Mouse (Mus musculus) embryonic stem cell, embryonic (primary cell): ENCODE measurements around the gene Stat3.

Source experiments
- CTCF ChIA-PET, 4 experiments: fragments of 300-600 bp in 2 of 4; fragments of 350-600 bp in 2 of 4; sonication (Branson Sonifier 250); formaldehyde crosslinking; loops; one replicate each; lab custom pipeline; 2022; ENCODE audit warnings: inconsistent platforms in 2 of 4; lab: Charles Lee
- POLR2A ChIA-PET, 4 experiments: fragments of 300-600 bp in 2 of 4; fragments of 350-600 bp in 2 of 4; sonication (Branson Sonifier 250); formaldehyde crosslinking; loops; one replicate each; lab custom pipeline; 2022; ENCODE audit warnings: antibody characterized with exemption in 4 of 4, inconsistent platforms in 1 of 4; lab: Charles Lee

Gene Stat3

GRCm38 (mm10) chr11:100939512-100940151, at the start of gene Stat3:
Stat3 (minus strand) TSS chr11:100939540.
- ChIA-PET POLR2A (interaction anchor here (0.6 to 5.6 kb wide), 132 partner anchors 9 to 620 kb away, joined by 3 to 130 read pairs (median 5); partner anchors contain the start of genes Cavin1 (in 3 of the 4), Eif1 (in 3 of the 4), Hspb9 (in 3 of the 4) and Plekhh3 (in 3 of the 4)), CTCF (interaction anchor here (0.5 to 4.9 kb wide), 23 partner anchors 9 to 581 kb away, joined by 3 to 42 read pairs (median 4); no protein-coding TSS in a partner anchor)

- POLR2A ChIA-PET = interaction anchor here in 1 of 4 experiments (1.1 to 1.4 kb wide), 2 partner anchors 22 to 69 kb away, joined by 3 to 4 read pairs; no protein-coding TSS in a partner anchor
- CTCF ChIA-PET = interaction anchor here in 1 of 4 experiments (3.1 kb wide), 1 partner anchor 69 kb away, joined by 20 read pairs; no protein-coding TSS in a partner anchor
Measured at GRCm38 (mm10) chr11:100988674-100989073, 49.3 kb upstream of the Stat3 start.

- POLR2A ChIA-PET = no interaction called here
- CTCF ChIA-PET = interaction anchor here in 2 of 4 experiments (1.0 to 4.8 kb wide), 5 partner anchors 15 to 191 kb away, joined by 3 to 51 read pairs (median 5); no protein-coding TSS in a partner anchor
Measured at GRCm38 (mm10) chr11:100985607-100986006, 46.3 kb upstream of the Stat3 start.

GRCm38 (mm10) chr11:100983778-100984131, 44.4 kb upstream of the Stat3 start:
- ChIA-PET CTCF (interaction anchor here (0.6 to 4.8 kb wide), 43 partner anchors 10 to 749 kb away, joined by 3 to 51 read pairs (median 4); partner anchors contain the start of genes Cavin1 (in 1 of the 4), Cntnap1 (in 1 of the 4), Dhx8 (in 1 of the 4) and Hspb9 (in 1 of the 4)), POLR2A (interaction anchor here in 2 of 4 experiments (1.2 to 1.3 kb wide), 2 partner anchors 9 to 83 kb away, joined by 3 read pairs; no protein-coding TSS in a partner anchor)

GRCm38 (mm10) chr11:100983125-100983777, 43.9 kb upstream of the Stat3 start:
- ChIA-PET POLR2A (interaction anchor here in 2 of 4 experiments (0.6 to 1.3 kb wide), 3 partner anchors 9 to 84 kb away, joined by 3 to 6 read pairs (median 3); no protein-coding TSS in a partner anchor), CTCF (interaction anchor here (0.5 to 4.8 kb wide), 49 partner anchors 9 to 750 kb away, joined by 3 to 51 read pairs (median 4); partner anchors contain the start of genes Cavin1 (in 1 of the 4), Dhx8 (in 1 of the 4), Hspb9 (in 1 of the 4) and Naglu (in 1 of the 4))

GRCm38 (mm10) chr11:100982087-100982486, 42.7 kb upstream of the Stat3 start:
- CTCF ChIA-PET = interaction anchor here in 3 of 4 experiments (0.5 to 4.8 kb wide), 14 partner anchors 9 to 643 kb away, joined by 3 to 51 read pairs (median 4); no protein-coding TSS in a partner anchor
- POLR2A ChIA-PET = interaction anchor here in 1 of 4 experiments (0.6 kb wide), 1 partner anchor 72 kb away, joined by 5 read pairs; no protein-coding TSS in a partner anchor

- ChIA-PET CTCF (interaction anchor here (1.0 to 4.8 kb wide), 7 partner anchors 12 to 196 kb away, joined by 3 to 51 read pairs (median 5); no protein-coding TSS in a partner anchor), POLR2A (interaction anchor here in 1 of 4 experiments (0.6 to 1.3 kb wide), 4 partner anchors 9 to 645 kb away, joined by 3 to 4 read pairs (median 4); no protein-coding TSS in a partner anchor)
Measured at GRCm38 (mm10) chr11:100981236-100981635, 41.9 kb upstream of the Stat3 start.

GRCm38 (mm10) chr11:100980438-100980837, 41.1 kb upstream of the Stat3 start:
- CTCF ChIA-PET = interaction anchor here in 3 of 4 experiments (0.6 to 1.9 kb wide), 6 partner anchors 12 to 196 kb away, joined by 3 to 5 read pairs (median 4); no protein-coding TSS in a partner anchor
- POLR2A ChIA-PET = interaction anchor here in 2 of 4 experiments (0.6 to 1.3 kb wide), 2 partner anchors 10 to 146 kb away, joined by 4 to 9 read pairs; no protein-coding TSS in a partner anchor

- ChIA-PET POLR2A (interaction anchor here in 1 of 4 experiments (0.6 kb wide), 1 partner anchor 146 kb away, joined by 9 read pairs; no protein-coding TSS in a partner anchor), CTCF (interaction anchor here (0.6 to 2.0 kb wide), 8 partner anchors 23 to 201 kb away, joined by 3 to 5 read pairs (median 3); no protein-coding TSS in a partner anchor)
Measured at GRCm38 (mm10) chr11:100979887-100980286, 40.5 kb upstream of the Stat3 start.

- POLR2A ChIA-PET = interaction anchor here in 1 of 4 experiments (1.0 kb wide), 1 partner anchor 656 kb away, joined by 3 read pairs; the partner anchor contains the start of gene Eif1
Measured at GRCm38 (mm10) chr11:100975241-100975640, 35.9 kb upstream of the Stat3 start.

GRCm38 (mm10) chr11:100974381-100974970, 35.1 kb upstream of the Stat3 start:
- POLR2A ChIA-PET = interaction anchor here in 2 of 4 experiments (1.0 to 1.1 kb wide), 2 partner anchors 9 to 655 kb away, joined by 3 read pairs; partner anchors contain the start of gene Eif1 (in 1 of the 2)

More at GRCm38 (mm10) chr11:100975241-100975640, 35.9 kb upstream of the Stat3 start:
- CTCF ChIA-PET = interaction anchor here in 3 of 4 experiments (0.8 to 2.5 kb wide), 3 partner anchors 8 to 89 kb away, joined by 3 to 9 read pairs (median 3); no protein-coding TSS in a partner anchor

GRCm38 (mm10) chr11:100973245-100973644, 33.9 kb upstream of the Stat3 start:
- CTCF ChIA-PET = interaction anchor here in 2 of 4 experiments (0.7 to 2.5 kb wide), 2 partner anchors 10 to 204 kb away, joined by 3 to 9 read pairs; no protein-coding TSS in a partner anchor
- POLR2A ChIA-PET = interaction anchor here in 2 of 4 experiments (0.5 to 0.6 kb wide), 2 partner anchors 537 to 995 kb away, joined by 3 read pairs; no protein-coding TSS in a partner anchor

More at GRCm38 (mm10) chr11:100974381-100974970, 35.1 kb upstream of the Stat3 start:
- CTCF ChIA-PET = interaction anchor here in 3 of 4 experiments (0.6 to 2.5 kb wide), 7 partner anchors 9 to 1087 kb away, joined by 3 to 9 read pairs (median 3); partner anchors contain the start of gene Kat2a (in 1 of the 3)

- POLR2A ChIA-PET = interaction anchor here in 2 of 4 experiments (0.7 to 4.0 kb wide), 13 partner anchors 9 to 652 kb away, joined by 3 to 21 read pairs (median 5); partner anchors contain the start of genes Stat3 (in 2 of the 2), Acly (in 1 of the 2), Eif1 (in 1 of the 2) and Hap1 (in 1 of the 2)
- CTCF ChIA-PET = interaction anchor here (0.8 to 2.5 kb wide), 9 partner anchors 12 to 205 kb away, joined by 3 to 7 read pairs (median 4); no protein-coding TSS in a partner anchor
Measured at GRCm38 (mm10) chr11:100971455-100971854, 32.1 kb upstream of the Stat3 start.

- POLR2A ChIA-PET = interaction anchor here in 3 of 4 experiments (0.5 to 4.0 kb wide), 31 partner anchors 8 to 651 kb away, joined by 3 to 21 read pairs (median 4); partner anchors contain the start of genes Stat3 (in 3 of the 3), Acly (in 1 of the 3), Cntd1 (in 1 of the 3) and Coa3 (in 1 of the 3)
- CTCF ChIA-PET = interaction anchor here (0.6 to 2.5 kb wide), 14 partner anchors 8 to 325 kb away, joined by 3 to 11 read pairs (median 4); no protein-coding TSS in a partner anchor
Measured at GRCm38 (mm10) chr11:100970557-100970937, 31.2 kb upstream of the Stat3 start, which contains the start of gene Cavin1. Cavin1 (minus strand) TSS chr11:100970887.

GRCm38 (mm10) chr11:100969744-100970556, 30.6 kb upstream of the Stat3 start:
- POLR2A ChIA-PET = interaction anchor here in 3 of 4 experiments (0.5 to 4.0 kb wide), 40 partner anchors 9 to 649 kb away, joined by 3 to 21 read pairs (median 4); partner anchors contain the start of genes Stat3 (in 3 of the 3), Naglu (in 2 of the 3), Acly (in 1 of the 3) and Cntd1 (in 1 of the 3)

More at GRCm38 (mm10) chr11:100969744-100970556, 30.6 kb upstream of the Stat3 start:
- CTCF ChIA-PET = interaction anchor here (0.6 to 2.5 kb wide), 20 partner anchors 8 to 651 kb away, joined by 3 to 11 read pairs (median 4); no protein-coding TSS in a partner anchor
